Mouse (Mus musculus) mouse embryonic stem cell (cell line): ENCODE measurements at regions not wholly inside any gene's neighbourhood (a gene's known extent, or its start where the extent isn't known, plus 50 kb on each side); places are given as distances from the start of the nearest gene placed in this dataset.

Experiments
- in situ Hi-C, 2 experiments: fragments of 300-500 bp; cut with MboI; formaldehyde crosslinking; loops; 1 replicate in 1 of 2; 3 replicates in 1 of 2; pipeline ENCODE4 v1.14.3; 2019 to 2020; ENCODE audit warnings: low sequenced_read_pairs in 2 of 2, low pct_unique_long_range_greater_than_20kb in 1 of 2, mixed read lengths in 1 of 2; ENCODE audit not compliant: unreplicated experiment in 1 of 2

DNA sequence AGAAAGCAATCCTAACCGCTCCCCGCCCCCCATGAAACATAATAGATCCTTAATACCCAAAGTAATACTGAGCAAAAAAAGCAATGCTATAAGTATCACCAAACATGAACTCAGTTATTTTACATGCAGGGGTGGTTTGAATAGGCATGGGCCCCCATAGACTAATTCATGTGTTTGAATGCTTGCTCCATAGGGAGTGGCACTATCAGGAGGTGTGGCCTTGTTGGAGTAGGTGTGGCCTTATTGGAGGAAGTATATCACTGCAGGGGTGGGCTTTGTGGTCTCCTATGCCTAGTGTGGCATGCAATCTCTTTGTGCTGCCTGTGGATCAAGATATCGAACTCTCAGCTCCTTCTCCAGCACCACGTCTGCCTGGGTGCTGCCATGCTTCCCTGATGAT is 237.4 kb upstream of the Atp11b start:
- in situ Hi-C loops, result no loop called here

- in situ Hi-C loops, result no loop called here
Measured at GRCm38 (mm10) chr3:35520131-35520530, 233.8 kb upstream of the Atp11b start.

DNA sequence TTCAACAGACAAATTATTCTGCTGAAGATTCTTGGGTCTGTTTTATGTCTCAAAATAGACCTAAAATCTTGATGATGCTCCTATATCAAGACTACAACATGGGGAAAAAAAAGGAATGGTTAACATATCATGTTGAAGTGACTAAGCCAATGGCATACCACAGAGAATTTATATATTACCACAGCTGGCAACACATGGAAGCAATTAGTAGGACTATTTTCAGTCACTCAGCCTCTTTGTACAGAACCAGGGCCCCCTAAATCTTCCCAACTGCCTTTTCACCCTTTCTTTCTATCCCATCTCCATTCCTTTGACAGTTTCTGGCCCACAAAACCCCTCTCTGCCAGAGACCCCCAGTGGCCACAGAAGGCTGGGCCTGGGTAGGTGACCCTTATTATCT is 206.2 kb upstream of the Atp11b start:
- in situ Hi-C loops, result no loop called here

DNA sequence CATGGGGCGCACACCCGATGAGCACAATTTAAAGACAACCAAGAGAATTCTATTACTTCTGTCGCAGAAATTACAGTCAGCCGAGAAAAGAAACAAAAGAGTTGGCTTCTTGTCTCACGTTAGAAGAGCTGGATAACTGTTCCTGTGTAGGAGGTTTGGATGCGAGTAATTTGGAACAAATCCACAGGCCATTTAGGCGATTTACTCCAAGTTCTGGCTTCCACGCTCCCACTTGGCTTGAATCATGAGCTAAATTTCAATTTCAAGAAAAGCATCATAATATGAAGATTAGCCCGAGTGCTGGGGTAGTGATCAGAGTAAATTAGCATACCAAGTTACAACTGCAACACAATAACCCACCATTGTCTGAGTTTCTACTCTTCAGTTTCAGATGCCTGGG is 202.1 kb upstream of the Atp11b start:
- in situ Hi-C loops, result no loop called here

DNA sequence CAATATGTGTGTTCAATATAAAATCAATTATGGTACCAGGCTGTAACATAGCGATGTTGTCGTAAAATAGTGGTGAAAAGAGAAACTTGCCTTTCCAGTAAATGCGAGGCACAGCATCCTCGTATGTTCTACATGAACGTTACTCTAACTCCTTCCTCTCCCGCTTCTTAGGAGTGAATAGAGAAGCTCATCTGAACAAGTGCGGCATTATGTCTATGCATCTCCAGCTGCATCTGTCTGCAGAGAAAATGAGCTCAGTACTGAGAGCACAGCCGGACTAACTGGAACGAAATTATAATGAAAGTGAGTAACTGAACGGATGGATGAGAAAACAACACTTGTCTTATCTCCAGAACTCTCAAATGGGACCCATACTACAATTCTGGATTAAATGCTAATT is 193.5 kb upstream of the Atp11b start:
- in situ Hi-C loops, result no loop called here

DNA sequence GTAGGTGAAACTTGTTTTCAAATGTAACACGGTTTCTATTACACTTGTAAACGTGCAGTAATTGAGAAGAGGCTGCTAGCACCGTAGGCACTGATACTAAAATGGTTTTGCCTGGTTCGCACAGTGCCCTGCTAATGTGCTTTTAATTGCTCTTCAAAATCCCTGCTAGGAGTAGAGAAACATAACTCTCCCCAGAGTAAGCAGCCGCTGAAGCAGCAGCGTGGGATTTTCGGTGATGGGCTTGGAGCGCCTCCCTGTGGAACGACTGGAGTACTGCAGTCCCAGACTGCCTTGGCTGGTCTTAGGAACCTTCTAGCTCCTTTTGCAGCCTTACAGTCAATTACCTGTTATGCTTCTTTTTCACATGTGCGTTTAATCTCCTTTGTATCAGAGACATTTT is 179.5 kb upstream of the Atp11b start:
- in situ Hi-C loops, result no loop called here
